Mouse (Mus musculus) left cerebral cortex, adult 8-10 months (tissue): ENCODE measurements at regions not wholly inside any gene's neighbourhood (a gene's known extent, or its start where the extent isn't known, plus 50 kb on each side); places are given as distances from the start of the nearest gene placed in this dataset.
A peak's percentile ranks its signal among the peaks of the same experiment; 100 is the strongest.

ENCODE experiments used
- DNase-seq, 2 experiments: peaks; one replicate each; pipeline ENCODE4 v3.0.0; 2022; ENCODE audit warnings: low spot score in 2 of 2

DNA sequence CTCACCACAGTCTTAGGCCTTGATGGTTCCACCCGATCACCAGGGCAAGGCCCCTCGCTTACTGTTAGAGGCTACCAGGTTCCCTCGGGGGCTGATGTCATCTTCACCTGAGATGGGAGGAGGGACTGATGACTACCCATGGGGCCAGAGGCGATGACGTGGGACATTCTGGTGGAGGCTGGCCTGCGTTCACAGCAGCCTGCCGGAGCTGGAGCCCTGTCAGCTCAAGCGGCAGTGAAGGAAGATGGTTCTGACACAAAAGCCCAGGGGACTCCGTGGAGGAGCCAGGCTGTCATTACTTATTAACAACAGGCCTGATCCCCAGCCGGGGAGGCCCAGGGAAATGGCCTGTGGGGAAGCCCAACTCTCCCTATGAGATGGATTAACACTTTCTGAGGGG, 121.3 kb upstream of the Atp6ap2 start:
- no peak for DNase-seq

DNA sequence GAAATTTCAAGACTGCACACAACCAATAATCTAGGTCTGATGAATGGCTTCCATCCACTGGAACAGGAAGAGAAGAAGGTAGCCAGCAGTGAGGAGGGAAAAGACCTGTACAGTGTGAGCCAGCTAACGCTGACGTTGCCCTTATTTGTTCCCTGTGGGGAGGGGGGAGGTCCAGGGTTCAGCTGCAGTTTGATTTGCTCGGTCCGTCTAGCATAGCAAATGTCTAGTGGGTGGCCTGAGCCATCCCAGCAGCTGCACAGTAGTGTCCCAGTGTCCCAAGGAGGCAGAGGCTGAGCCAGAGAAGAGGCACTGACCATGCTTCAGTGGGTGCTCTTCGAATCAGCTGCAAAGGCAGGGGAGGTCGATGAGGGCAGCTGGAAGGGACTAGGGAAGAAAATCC, 120.7 kb upstream of the Atp6ap2 start:
- no peak for DNase-seq

DNA sequence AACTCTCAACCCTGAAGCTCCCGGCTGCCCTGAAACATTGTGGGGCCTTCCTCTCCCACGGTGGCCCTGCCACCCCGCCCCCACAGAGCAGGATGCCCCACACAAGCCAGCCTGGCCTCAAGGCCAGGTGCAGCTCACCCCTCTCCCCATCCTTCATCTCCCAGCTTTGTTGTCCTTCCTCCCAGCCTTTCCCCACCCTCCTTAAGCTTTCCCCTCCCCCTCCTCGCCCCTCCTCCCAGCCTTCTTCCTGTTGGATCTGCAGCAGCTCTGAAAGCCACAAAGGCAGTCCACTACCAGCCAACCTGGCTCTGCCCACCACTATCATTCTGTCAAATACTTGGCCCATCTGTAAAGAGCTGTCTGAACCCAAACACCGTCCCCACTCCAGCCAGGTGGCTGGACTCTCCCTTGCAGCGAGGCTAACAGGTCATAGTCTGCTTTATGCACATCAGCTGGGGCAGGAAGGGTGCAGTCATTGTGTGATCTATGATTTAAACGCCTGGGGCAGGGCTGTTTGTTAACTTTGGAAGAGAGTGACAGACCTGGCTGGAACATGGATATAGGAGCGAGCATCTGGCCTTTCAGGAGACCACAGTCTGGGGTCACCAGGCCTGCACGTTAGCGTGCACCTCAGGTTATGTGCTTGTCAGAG, 119.9 kb upstream of the Atp6ap2 start:
- no peak for DNase-seq

DNA sequence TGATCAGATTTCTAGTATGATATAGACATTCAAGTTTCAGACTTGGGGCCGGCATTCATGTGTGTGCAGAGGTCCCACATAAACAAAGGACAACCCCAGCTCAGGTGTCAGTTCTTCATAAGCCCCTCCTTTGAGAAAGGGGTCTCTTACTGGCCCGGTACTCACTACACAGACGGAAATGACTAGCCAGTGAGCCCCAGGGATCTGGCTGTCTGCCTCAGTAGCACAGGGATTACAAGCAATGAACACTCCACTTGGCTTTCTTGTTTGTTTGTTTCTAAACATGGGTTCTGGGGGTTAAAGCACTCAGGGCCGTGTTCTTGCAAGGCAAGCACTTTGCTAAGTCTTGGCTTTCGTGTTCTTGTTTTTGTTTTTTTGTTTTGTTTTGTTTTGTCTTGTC, 115.3 kb upstream of the Atp6ap2 start:
- DNase-seq = no peak

DNA sequence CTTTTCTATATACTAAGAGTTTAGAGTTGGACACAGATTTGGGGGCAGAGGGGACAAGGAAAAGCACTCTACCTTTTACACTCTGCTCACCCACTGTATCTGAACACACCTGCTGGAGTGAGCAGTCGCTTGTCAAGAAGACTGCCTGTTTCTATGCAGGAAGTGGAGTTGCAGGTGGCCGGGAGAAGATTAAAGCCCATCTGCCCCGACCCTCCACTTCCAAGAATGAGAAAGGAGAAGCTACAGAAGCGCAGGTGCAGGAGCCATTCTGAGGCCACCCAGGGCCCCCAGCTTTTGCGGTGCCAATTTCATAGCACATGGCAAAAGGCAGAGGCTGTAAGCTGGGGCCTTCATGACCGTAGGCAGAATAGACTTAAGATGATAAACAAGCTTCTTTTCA, 108.4 kb upstream of the Atp6ap2 start:
- no peak for DNase-seq

DNA sequence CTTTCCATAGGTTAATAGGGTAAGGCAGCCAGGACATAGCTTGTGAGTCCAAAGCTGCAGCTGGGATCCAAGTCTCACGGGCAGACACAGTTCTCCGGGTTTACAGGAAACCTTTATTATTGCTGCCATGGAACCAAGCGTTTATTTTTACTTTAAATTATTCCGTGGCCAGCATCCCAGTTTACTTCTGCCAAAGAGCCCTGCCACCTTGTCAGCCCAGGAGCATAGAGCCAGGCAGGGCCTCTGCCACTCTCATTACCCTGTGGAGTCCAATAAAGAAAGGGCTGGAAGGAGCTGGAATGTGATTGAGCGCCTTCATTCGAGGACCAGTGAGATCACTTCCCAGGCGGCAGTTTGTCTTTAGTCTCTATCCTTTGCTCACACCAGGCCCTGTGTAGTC, 96.6 kb upstream of the Atp6ap2 start:
- no peak for DNase-seq

DNA sequence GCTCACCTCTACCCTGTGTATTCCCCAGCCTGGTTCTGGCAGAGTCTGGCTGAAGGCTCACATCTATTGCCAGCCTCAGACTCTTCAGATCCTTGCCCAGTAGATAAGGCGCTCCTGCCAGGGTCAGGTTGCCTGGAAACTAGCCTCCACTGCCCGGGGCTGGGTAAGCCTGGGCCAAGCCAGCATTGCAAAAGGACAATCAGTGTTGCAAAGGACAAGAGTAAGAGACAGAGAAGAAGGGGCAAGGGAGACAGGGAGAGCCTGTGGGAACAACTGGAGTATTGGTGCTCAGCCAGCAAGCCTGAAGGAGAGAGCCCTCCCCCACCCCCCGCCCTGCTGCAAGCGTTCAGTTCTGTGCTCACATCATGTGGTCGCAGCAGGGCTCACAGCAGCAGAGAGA, 94.4 kb upstream of the Atp6ap2 start:
- DNase-seq = no peak

DNA sequence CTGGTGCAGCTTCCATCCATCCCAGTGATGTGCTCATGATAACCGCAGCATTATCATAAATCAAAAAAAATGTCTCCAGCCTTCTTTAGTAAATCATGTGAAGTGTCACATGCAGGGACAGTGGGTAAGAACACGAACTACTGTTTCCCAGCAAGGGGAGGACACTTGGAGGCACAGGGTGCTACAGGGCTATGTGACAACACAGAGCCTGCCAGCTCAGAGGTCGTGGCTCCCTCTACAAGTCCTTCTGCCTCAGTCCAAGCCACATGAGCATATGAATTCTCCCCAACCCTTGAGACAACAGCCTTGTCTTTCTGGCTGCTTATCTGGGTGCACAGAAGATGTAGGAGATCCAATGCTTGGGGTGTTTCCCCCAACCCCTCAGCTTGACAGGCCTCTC, 93.7 kb upstream of the Atp6ap2 start:
- DNase-seq = no peak

DNA sequence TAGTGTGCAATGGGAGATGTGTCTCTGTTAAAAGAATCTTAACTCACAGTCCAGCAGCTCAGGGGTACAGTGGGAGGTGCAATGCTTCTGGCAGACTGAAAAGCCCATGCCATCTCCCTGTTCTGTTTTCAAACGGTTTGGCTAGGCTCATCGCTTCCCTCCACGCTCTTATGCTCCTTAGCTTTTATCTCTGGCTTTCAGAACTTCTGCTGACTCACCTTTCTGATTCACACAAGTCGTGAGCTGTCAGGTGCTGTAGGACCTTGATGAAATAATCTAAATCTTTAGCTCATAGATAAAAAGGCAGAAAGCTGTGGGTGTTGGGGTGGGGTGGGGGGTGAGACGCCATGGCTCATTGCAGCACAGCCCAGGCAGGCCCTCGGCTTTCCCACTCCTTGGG, 93.1 kb upstream of the Atp6ap2 start:
- DNase-seq = peak in 1 of 2 experiments; percentile 11

DNA sequence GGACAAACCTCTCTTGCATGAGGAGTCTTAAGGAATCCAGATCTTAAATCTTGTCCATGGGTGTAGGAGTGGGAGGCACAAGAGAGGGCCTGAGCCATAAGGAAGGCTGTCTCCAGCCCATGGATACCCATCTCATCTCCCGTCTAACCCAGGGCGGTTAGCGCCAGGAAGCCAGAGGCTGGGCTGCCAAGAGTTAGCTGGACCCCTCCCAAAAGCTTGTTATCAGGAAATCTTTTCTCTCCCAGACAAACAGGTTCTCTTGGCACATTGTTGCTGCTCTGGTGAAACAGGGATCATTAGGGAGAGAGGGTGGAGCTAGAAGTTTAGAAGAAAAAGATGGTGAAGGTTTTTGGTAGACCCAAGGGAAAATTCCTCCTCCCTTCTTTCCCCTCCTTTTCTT, 87.0 kb upstream of the Atp6ap2 start:
- DNase-seq = no peak

DNA sequence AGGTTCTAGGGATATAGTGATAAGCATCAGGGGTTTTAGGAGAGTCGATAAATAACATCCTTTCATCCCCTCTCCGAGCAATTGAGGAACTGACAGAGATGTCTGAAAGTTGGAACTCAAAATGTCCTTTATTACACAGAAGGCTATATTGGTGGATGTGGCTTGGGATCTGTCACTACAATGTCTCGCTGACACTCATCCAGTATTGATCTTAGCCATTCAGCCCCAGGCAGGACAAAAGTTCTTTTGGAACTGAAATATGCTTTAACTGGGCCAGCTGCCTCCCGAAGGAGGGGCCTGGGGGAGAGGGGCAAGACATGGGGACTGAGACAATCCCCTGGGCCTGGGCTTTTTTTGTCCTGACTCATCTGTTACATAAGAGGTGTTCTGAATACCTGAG, 85.2 kb upstream of the Atp6ap2 start:
- DNase-seq = no peak

DNA sequence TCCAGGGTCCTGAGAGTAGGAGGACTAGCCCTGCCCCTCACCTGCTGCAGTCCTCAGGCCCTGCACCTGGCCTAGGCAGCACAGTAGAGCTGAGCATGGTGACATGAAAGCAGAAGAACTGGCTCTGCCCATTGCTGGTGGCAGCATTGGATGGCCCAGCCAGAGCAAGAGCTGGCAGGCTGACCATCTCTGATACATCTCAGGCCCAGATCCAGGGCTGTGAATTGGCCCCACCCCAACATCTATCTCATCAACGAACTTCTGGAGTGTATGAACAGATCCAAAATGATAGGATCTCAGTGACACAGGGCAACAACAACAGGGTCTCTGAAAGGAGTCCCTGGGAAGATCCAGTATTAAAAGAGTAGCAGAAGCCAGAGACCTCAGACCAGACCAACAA, 84.0 kb upstream of the Atp6ap2 start:
- no peak for DNase-seq

DNA sequence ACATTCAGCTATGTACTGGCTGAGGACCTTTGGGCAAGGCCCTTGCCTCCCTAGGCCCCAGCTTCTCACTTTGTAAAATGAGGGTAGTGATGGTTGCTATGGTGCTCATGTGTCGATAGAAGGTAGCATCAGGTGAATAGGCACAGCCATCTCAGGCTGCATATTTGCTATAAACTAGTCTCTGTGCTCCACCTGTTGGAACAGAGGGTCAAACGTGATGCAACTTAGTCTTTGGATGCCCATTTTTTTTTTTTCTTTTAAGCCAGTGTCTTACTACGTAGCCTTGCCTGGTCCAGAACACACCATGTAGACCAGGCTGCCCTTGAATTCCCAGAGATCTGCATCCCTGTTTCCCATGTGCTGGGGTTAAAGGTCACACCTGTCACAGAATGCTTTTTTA, 76.5 kb upstream of the Atp6ap2 start:
- no peak for DNase-seq

DNA sequence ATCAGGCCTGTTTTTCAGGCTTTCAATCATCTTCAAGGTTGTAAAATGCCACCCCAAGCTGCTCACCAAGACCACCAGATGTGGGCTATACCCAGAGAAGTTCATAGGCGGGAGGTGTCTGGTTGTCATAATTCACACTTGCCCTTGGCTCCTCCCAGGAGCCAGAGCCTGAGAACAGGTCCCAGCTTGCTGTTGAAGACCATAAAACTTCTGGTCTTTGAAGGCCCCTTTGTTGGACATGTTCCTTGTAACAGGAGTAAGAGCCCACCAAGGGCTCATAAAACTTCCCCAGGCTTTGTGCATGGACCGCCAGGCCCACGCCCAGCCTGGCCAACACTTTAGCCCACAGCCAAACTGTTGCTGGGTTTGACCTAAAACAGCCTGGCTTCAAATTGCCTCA, 62.6 kb upstream of the Atp6ap2 start:
- no peak for DNase-seq

DNA sequence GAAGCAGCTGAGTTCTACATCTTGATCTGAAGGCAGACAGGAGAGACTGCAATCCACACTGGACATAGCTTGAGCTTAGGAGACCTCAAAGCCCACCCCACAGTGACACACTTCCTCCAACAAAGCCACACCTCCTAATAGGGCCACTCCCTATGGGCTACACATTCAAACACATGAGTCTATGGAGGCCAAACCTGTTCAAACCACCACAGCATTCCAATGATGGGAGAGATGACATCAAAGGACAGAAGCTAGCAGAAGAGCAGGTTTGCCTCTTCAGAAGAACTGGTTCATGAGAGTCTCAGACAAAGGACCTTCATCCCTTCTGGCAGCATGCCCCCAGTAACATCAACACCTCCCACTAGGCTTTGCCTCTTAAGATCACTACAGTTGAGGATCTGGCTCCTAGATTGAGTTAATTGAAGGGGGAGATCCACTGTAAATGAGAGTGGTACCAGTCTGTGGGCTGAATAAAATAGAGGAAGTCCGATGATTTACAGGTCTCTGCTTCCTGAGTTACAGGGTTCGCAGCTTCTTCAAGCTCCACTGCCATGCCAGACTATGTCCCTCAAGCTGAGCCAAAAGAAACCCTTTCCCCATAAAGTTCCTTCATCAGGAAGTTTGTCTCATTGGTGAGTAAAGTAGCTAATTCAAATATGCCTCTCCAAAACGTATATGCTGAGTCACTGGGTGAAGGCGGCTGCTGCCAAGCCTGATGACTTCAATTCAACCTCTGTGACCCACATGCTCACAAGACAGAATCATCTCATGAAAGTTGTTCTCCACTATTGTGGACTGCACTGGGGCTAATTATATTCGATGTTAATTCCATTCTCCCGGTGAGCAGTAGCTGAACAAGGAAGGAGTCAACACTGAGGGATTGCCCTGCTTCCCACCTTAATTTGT, 56.9 kb upstream of the Atp6ap2 start:
- DNase-seq = no peak
